Mouse (Mus musculus) small intestine, adult 2 months (tissue): ENCODE measurements around the gene Gpatch2l. TPM values are rescaled to one million over a fixed set of nuclear protein-coding genes. Genes with fewer than 3 reads are reported as not detected.

Source experiments
- H3K27ac ChIP-seq: fragments of 200-500 bp; 2 replicates; pipeline ENCODE4 v1.5.1; 2012; ENCODE audit warnings: low read depth, low read length, control low read depth, inconsistent platforms; ENCODE audit not compliant: insufficient read depth
- H3K27me3 ChIP-seq: fragments of 200-500 bp; 2 replicates; pipeline ENCODE4 v1.6.1; 2012; ENCODE audit warnings: mild to moderate bottlenecking, moderate library complexity, low read length, inconsistent platforms; ENCODE audit not compliant: control insufficient read depth, insufficient read depth
- H3K36me3 ChIP-seq: fragments of 200-500 bp; 2 replicates; pipeline ENCODE4 v1.6.1; 2012; ENCODE audit warnings: mild to moderate bottlenecking, low read length, control low read depth, inconsistent platforms; ENCODE audit not compliant: control insufficient read depth, insufficient read depth
- H3K4me1 ChIP-seq: fragments of 200-500 bp; 2 replicates; pipeline ENCODE4 v1.6.1; 2012; ENCODE audit warnings: low read length, inconsistent platforms, mixed read lengths; ENCODE audit not compliant: control insufficient read depth, insufficient read depth, insufficient read length
- H3K4me3 ChIP-seq: fragments of 200-500 bp; 2 replicates; pipeline ENCODE4 v1.5.1; 2012; ENCODE audit warnings: low read depth, mild to moderate bottlenecking, control low read depth, inconsistent platforms, low read length, moderate library complexity
- CTCF ChIP-seq: fragments of 200-500 bp; IDR thresholded peaks from 2 replicates; pipeline ENCODE4 v1.5.1; 2012; ENCODE audit warnings: low read depth, mild to moderate bottlenecking, control low read depth, inconsistent platforms, low read length, moderate library complexity, mixed read lengths; ENCODE audit not compliant: insufficient replicate concordance, insufficient read length; ENCODE audit errors: extremely low read depth
- POLR2A ChIP-seq: fragments of 200-500 bp; IDR thresholded peaks from 2 replicates; pipeline ENCODE4 v1.6.1; 2012; ENCODE audit warnings: low read depth, mild to moderate bottlenecking, control low read depth, inconsistent platforms, low read length, moderate library complexity
- WGBS: fragments of 180-500 bp; shearing (Covaris S2); methylation state at CpG from one replicate; pipeline ENCODE4 v1.1.7; 2018; 5-methylcytosine and 5-hydroxymethylcytosine counted together
- polyA plus RNA-seq: library from polyadenylated mRNA; depleted of rRNA; stranded (reverse); fragments of >200 nt; gene quantifications from 2 replicates; pipeline ENCODE4 v1.2.3, GENCODE M21; 2012

Gpatch2l gene
- polyA plus RNA-seq, 1 experiment, result 4.3 TPM

DNA sequence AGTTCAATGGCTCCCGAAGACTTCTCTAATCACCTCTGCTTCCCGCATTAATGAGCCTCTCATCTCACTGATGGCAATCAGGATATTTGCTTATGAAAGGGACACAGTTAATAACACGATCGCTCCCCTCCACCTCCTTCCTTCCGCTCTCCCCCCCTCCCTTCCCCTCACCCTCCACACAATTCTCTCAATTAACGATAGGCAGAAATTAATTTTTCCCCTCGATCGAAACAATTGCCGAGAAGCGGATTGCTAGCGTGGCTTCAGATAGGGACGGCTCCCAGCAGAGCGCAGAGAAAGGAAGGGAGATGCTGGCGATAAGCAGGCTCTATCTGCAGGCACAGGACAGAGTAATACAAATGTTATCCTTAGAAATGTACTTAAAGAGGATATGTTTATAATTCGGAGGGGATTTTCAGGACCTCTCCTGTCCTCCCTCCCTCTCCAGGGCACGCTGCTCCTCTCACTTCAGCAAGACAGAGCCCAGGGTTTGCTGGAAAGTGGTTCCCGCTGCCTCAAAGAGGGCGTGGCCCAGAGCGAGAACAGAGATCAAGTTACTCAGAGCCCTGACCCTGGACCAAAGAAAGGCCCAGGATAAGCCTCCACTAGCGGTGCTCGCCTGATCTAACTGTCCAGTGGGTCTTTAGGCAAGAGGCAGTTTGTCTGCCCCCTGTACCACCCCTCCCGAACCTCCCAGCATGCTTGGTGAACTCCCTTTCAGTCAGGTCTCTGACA is 24.8 kb upstream of the Gpatch2l start:
- TF ChIP-seq CTCF, result no peak
- TF ChIP-seq POLR2A, result no peak
- 3% methylated on average over 22 of the region's 22 CpGs for WGBS
- Histone ChIP-seq H3K27me3 (peaks cover 36% of the 10 kb centered on the region), H3K27ac (no peak overlapping the region), H3K36me3 (no peaks in the 10 kb centered on the region), H3K4me1 (no peaks in the 10 kb centered on the region), H3K4me3 (no peak overlapping the region)

DNA sequence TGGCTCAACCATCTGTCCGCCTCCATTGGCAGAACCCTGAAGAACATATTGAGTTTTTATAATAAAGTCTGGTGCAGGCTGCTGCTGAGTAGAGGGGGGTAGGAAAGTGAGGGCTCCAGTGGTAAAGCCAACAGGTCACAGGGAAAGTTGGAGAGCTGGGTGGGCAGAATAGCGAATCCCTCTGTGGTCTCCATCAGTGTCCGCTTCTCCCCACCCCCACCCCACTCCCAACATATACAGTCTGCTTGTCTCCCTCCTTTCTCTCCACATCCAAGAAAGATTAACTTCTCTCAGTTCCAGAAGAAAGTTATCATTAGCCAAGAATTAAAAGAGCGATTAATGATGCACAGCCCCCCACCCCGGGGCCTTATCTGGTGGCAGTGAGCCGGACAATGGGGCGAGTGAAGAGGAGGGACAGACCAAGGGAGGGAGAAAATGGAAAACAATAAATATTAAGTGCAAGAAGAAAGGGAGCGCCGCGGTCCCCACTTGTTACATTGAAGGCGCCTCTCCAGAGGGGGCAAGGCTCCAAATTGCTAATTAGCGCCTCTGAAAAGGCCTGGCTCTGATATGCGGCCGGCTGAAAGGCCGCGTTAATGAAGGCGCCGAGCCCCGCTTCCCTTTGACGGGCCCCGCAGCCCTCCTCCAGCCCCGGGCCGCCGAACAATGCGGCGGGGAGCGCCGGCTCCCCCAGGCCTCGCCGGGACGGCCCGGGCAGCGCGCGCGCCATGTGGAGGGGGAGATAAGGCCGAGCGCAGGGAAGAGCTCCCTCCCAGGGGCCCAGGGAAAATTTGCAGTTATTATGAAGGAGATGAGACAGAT is 21.2 kb upstream of the Gpatch2l start:
- no peaks in the 10 kb centered on the region for H3K4me1 ChIP-seq
- no peak overlapping the region for H3K27ac ChIP-seq
- H3K27me3 ChIP-seq, result peaks cover 29% of the 10 kb centered on the region
- TF ChIP-seq CTCF, result no peak
- TF ChIP-seq POLR2A, result no peak
- H3K36me3 ChIP-seq, result no peaks in the 10 kb centered on the region
- WGBS, result 8% methylated on average over 38 of the region's 38 CpGs
- H3K4me3 ChIP-seq, result no peak overlapping the region

DNA sequence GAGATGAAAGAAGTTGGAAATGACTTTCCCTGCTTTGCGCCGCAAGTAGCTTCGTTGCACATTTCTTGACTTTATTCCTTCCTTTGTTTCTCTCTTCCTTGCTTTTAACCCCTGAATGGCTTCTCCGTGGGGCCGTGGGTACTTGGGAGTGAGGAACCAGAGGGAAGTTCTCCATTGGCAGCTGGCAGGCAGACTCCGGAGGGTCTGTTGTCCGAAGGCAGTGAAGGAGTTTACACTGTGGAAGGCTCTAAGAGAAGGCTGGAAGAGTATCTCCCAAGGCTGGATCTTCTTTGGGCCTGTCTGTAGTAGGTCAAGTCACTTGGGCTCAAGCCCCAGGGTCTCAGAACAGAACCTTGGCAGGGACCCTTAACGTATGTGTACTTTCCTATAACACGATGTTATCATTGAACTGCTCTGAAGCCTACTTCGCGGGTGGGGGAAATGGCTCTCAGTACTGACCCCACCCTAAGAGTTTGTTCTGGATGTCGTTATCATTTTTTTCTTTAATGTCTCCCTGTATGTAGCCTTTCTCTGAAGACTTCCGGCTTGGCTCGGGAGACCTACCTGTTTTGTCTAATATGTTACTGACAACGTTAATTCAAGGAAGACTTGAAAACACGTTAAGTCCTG is 20.5 kb upstream of the Gpatch2l start:
- TF ChIP-seq CTCF, result no peak
- TF ChIP-seq POLR2A, result no peak
- Histone ChIP-seq H3K4me1 (no peaks in the 10 kb centered on the region), H3K36me3 (no peaks in the 10 kb centered on the region), H3K27ac (no peak overlapping the region), H3K4me3 (no peak overlapping the region), H3K27me3 (peaks cover 27% of the 10 kb centered on the region)
- WGBS, result 38% methylated on average over 16 of the region's 16 CpGs

DNA sequence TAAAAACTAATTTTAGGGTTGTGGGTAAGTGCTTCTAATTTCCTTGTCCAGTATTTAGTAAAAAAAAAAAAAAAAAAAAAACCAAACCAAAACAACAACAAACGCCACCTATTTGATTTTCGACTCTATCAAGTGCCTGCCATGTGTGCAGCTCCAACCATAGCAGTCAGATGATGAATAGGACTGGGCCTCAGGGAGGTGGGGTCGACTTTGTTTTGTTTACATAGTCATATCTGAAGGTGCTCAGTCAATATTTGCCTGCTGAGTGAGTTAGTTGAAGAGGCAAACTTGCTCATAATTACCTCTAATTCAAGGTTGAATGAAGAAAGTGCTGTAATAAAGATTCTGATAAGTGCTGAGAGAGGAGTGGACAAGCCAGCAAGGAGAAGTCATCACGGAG is 7.4 kb upstream of the Gpatch2l start:
- no peaks in the 10 kb centered on the region for H3K36me3 ChIP-seq
- 17% methylated on average over 4 of the region's 4 CpGs for WGBS
- no peak overlapping the region for H3K27ac ChIP-seq
- no peak for TF ChIP-seq CTCF
- no peak for TF ChIP-seq POLR2A
- no peaks in the 10 kb centered on the region for H3K4me1 ChIP-seq
- no peaks in the 10 kb centered on the region for H3K27me3 ChIP-seq
- H3K4me3 ChIP-seq, result no peak overlapping the region

DNA sequence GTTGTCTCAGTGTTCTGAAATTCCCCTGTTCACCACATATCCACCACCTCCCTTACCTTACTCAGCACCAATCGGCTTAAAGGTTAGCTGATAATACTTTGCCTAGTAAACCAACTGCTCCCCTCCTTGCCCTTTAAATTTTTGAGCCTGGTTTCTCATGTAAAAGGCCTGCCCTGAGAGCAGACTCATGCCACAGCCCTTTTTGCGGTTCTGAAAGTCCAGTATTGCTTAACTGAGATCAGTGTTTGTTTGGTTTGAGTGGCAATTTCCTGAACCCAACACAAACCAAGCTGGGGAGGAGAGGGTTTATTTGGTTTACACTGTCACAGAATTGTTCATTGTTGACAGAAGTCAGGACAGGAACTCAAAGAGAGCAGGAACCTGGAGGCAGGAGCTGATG is 2.9 kb upstream of the Gpatch2l start:
- no peaks in the 10 kb centered on the region for H3K27me3 ChIP-seq
- WGBS, result 66% methylated on average over 2 of the region's 2 CpGs
- H3K27ac ChIP-seq, result no peak overlapping the region
- TF ChIP-seq CTCF (no peak), POLR2A (no peak)
- no peak overlapping the region for H3K4me3 ChIP-seq
- H3K36me3 ChIP-seq, result no peaks in the 10 kb centered on the region
- H3K4me1 ChIP-seq, result no peaks in the 10 kb centered on the region

DNA sequence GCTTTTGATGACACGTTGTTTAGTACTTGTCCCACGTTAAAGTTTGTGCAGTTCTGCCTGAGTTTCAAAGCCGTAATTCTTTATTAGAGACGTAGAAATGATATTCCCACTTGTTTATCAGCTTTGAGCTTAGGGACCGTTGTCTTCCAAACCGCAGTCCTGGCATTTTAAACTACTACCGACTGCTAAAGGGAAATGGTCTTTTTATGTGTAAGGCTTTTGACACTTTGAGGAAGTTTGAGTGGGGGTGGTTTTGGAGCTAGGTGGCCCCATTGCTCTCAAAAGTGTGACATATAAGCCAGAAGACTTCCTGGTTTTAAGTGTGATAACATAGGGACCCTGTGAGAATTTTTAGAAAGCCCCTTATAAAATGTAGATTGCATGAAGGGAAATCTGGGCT is 905 bp downstream of the Gpatch2l start:
- TF ChIP-seq POLR2A (no peak), CTCF (no peak)
- H3K36me3 ChIP-seq, result peaks cover 9% of the 10 kb centered on the region
- peak overlapping the region; percentile 28 for H3K27ac ChIP-seq
- no peaks in the 10 kb centered on the region for H3K27me3 ChIP-seq
- peaks cover 4% of the 10 kb centered on the region; the same call in 1 of the 2 replicates for H3K4me1 ChIP-seq
- peak overlapping the region; percentile 81 for H3K4me3 ChIP-seq
- WGBS, result 2% methylated on average over 7 of the region's 7 CpGs

DNA sequence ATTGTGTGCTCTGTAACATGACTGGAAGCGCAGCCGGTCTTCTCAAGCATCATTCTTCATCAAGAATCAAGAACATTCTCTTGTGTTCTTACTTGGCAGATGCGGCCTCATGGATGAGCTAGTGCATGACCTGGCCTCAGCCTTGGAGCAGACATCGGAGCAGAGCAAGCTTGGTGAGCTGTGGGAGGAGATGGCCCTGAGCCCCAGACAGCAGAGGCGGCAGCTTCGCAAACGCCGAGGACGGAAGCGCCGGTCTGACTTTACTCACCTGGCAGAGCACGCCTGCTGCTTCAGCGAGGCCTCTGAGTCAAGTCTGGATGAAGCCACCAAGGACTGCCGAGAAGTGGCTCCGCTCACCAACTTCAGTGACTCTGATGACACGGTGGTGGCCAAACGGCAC is 2.3 kb downstream of the Gpatch2l start:
- Histone ChIP-seq H3K36me3 (peaks cover 10% of the 10 kb centered on the region), H3K4me3 (no peak overlapping the region), H3K27me3 (no peaks in the 10 kb centered on the region), H3K4me1 (peaks cover 4% of the 10 kb centered on the region; the same call in 1 of the 2 replicates), H3K27ac (no peak overlapping the region)
- no peak for TF ChIP-seq CTCF
- TF ChIP-seq POLR2A, result no peak
- WGBS, result 95% methylated on average over 17 of the region's 17 CpGs
